Mouse (Mus musculus): Measurements from ENCODE around the gene Ccdc85c. TPM values are rescaled to one million over a fixed set of nuclear protein-coding genes. Genes with fewer than 3 reads are reported as not detected.

Ccdc85c gene
- polyA plus RNA-seq, 1 experiment from 2014 or later: 8.3 TPM

- ATAC-seq (ENCODE audit: insufficient read depth) (no peak), DNase-seq (no peak)
- WGBS: 87% methylated on average over 7 of the region's 7 CpGs
- Histone ChIP-seq H3K36me3 (ENCODE audit: insufficient read depth) (no peaks in the 10 kb centered on the region), H3K9ac (no peak overlapping the region), H3K4me3 (ENCODE audit: low read depth, low read length) (no peak overlapping the region), H3K4me2 (no peak overlapping the region), H3K9me3 (ENCODE audit: low read depth, low read length) (no peaks in the 10 kb centered on the region), H3K27me3 (ENCODE audit: insufficient read depth, low read length) (no peaks in the 10 kb centered on the region), H3K4me1 (ENCODE audit: insufficient read depth) (peaks cover 12% of the 10 kb centered on the region), H3K27ac (ENCODE audit: low read depth) (no peak overlapping the region)
- TF ChIP-seq CTCF (IDR thresholded peaks at IDR 0.05; ENCODE audit: low read depth): no peak
Observed at GRCm38 (mm10) chr12:108221712-108222111, 53.5 kb downstream of the Ccdc85c start.

DNA sequence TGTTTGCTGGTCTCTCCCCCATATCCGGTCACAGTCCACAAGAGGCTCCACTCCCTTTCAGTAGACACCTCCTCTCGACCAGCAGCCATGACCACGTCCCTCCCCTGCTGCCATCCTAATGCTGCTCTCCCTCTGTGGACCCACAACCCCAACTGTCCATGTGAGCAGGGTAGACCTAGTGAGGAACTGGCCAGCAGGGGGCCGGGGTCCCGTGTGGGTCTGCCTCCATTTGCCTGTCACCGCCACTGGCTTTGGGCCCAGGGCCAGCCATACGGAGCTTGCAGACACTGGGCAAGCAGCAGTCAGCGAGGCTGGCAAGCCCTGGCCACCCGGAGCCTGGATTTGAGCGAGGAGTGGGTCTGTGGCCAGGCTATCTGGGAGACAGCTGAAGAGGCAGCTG, 54.0 kb downstream of the Ccdc85c start:
- ATAC-seq (ENCODE audit: insufficient read depth): peak; percentile 23; the same call in 1 of the 2 replicates
- H3K4me2 ChIP-seq: no peak overlapping the region
- no peak overlapping the region for H3K9ac ChIP-seq
- H3K27ac ChIP-seq (ENCODE audit: low read depth): no peak overlapping the region
- H3K36me3 ChIP-seq (ENCODE audit: insufficient read depth): no peaks in the 10 kb centered on the region
- no peaks in the 10 kb centered on the region for H3K27me3 ChIP-seq (ENCODE audit: insufficient read depth, low read length)
- H3K4me1 ChIP-seq (ENCODE audit: insufficient read depth): peaks cover 12% of the 10 kb centered on the region
- H3K9me3 ChIP-seq (ENCODE audit: low read depth, low read length): no peaks in the 10 kb centered on the region
- 41% methylated on average over 10 of the region's 10 CpGs for WGBS
- DNase-seq: peak; percentile 77
- no peak overlapping the region for H3K4me3 ChIP-seq (ENCODE audit: low read depth, low read length)
- TF ChIP-seq CTCF (IDR thresholded peaks at IDR 0.05; ENCODE audit: low read depth): peak; percentile 76

DNA sequence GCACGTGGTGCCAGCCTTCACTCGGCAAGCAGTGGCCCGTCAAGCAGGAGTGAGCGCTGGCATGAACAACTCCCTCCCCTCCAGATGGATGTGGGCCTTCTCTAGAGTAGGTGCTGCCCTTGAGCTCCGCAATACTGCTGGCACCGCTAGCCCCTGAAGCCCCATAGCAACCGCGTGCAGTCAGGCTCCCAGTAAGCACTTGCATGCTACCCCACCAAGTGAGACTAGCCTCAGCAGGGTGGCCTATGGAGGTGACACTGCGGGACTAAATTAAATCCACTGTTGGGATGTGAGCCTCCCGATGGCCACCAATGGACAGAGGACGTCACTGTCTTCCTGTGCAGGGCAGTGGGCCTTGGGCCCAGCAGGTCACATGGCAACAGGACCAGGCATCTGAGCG, 54.6 kb downstream of the Ccdc85c start:
- WGBS: 72% methylated on average over 12 of the region's 12 CpGs
- DNase-seq (no peak), ATAC-seq (ENCODE audit: insufficient read depth) (no peak)
- Histone ChIP-seq H3K4me2 (no peak overlapping the region), H3K36me3 (ENCODE audit: insufficient read depth) (no peaks in the 10 kb centered on the region), H3K4me3 (ENCODE audit: low read depth, low read length) (no peak overlapping the region), H3K27me3 (ENCODE audit: insufficient read depth, low read length) (no peaks in the 10 kb centered on the region), H3K9me3 (ENCODE audit: low read depth, low read length) (no peaks in the 10 kb centered on the region), H3K4me1 (ENCODE audit: insufficient read depth) (peaks cover 7% of the 10 kb centered on the region), H3K9ac (no peak overlapping the region), H3K27ac (ENCODE audit: low read depth) (no peak overlapping the region)
- no peak for TF ChIP-seq CTCF (IDR thresholded peaks at IDR 0.05; ENCODE audit: low read depth)

- Histone ChIP-seq H3K27me3 (ENCODE audit: insufficient read depth, low read length) (no peaks in the 10 kb centered on the region), H3K9ac (no peak overlapping the region; the same call in 1 of the 2 replicates), H3K4me3 (ENCODE audit: low read depth, low read length) (no peak overlapping the region), H3K4me1 (ENCODE audit: insufficient read depth) (peaks cover 5% of the 10 kb centered on the region; the same call in 1 of the 2 replicates), H3K27ac (ENCODE audit: low read depth) (peak overlapping the region; percentile 72; the same call in 1 of the 2 replicates), H3K4me2 (no peak overlapping the region), H3K9me3 (ENCODE audit: low read depth, low read length) (no peaks in the 10 kb centered on the region), H3K36me3 (ENCODE audit: insufficient read depth) (no peaks in the 10 kb centered on the region)
- 66% methylated on average over 21 of the region's 21 CpGs for WGBS
- DNase-seq (no peak), ATAC-seq (ENCODE audit: insufficient read depth) (no peak)
- TF ChIP-seq CTCF (IDR thresholded peaks at IDR 0.05; ENCODE audit: low read depth): no peak
Observed at GRCm38 (mm10) chr12:108219825-108220616, 55.2 kb downstream of the Ccdc85c start.

DNA sequence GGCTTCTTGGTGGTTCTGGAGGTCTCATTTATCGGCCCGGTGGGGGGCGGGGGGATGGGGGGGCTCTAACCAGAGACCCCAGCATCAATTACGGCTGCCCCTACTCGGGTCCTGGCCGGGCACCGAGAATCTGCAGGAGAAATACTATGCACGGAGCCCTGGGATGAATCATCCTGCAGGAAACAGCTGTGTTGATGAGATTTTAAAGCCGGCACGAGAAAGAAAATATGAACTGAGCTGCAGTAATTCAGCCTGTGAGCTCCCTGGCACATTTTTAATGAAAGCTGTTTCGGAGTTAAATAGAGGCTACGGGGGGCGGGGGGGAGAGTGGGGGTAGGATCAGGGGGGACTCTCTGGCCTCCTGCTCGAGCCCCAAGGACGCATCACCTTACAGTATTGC, 56.1 kb downstream of the Ccdc85c start:
- DNase-seq (peak; percentile 67), ATAC-seq (ENCODE audit: insufficient read depth) (no peak)
- Histone ChIP-seq H3K4me3 (ENCODE audit: low read depth, low read length) (no peak overlapping the region), H3K27ac (ENCODE audit: low read depth) (peak overlapping the region; percentile 72; the same call in 1 of the 2 replicates), H3K36me3 (ENCODE audit: insufficient read depth) (no peaks in the 10 kb centered on the region), H3K9ac (no peak overlapping the region; the same call in 1 of the 2 replicates), H3K4me1 (ENCODE audit: insufficient read depth) (peaks cover 5% of the 10 kb centered on the region; the same call in 1 of the 2 replicates), H3K9me3 (ENCODE audit: low read depth, low read length) (no peaks in the 10 kb centered on the region), H3K27me3 (ENCODE audit: insufficient read depth, low read length) (no peaks in the 10 kb centered on the region), H3K4me2 (no peak overlapping the region)
- TF ChIP-seq CTCF (IDR thresholded peaks at IDR 0.05; ENCODE audit: low read depth): no peak
- 47% methylated on average over 15 of the region's 15 CpGs for WGBS

GRCm38 (mm10) chr12:108217572-108217971, 57.7 kb downstream of the Ccdc85c start:
- Histone ChIP-seq H3K4me2 (no peak overlapping the region), H3K27me3 (ENCODE audit: insufficient read depth, low read length) (no peaks in the 10 kb centered on the region), H3K9ac (no peak overlapping the region), H3K9me3 (ENCODE audit: low read depth, low read length) (no peaks in the 10 kb centered on the region), H3K27ac (ENCODE audit: low read depth) (no peak overlapping the region), H3K4me3 (ENCODE audit: low read depth, low read length) (no peak overlapping the region), H3K4me1 (ENCODE audit: insufficient read depth) (peaks cover 11% of the 10 kb centered on the region), H3K36me3 (ENCODE audit: insufficient read depth) (no peaks in the 10 kb centered on the region)
- ATAC-seq (ENCODE audit: insufficient read depth) (no peak), DNase-seq (peak; percentile 65)
- WGBS: 55% methylated on average over 5 of the region's 5 CpGs
- peak; percentile 66 for TF ChIP-seq CTCF (IDR thresholded peaks at IDR 0.05; ENCODE audit: low read depth)

GRCm38 (mm10) chr12:108216611-108217370, 58.4 kb downstream of the Ccdc85c start:
- no peak for ATAC-seq (ENCODE audit: insufficient read depth)
- no peak for DNase-seq
- 76% methylated on average over 11 of the region's 11 CpGs for WGBS
- no peak overlapping the region for H3K27ac ChIP-seq (ENCODE audit: low read depth)
- H3K4me3 ChIP-seq (ENCODE audit: low read depth, low read length): no peak overlapping the region
- H3K4me1 ChIP-seq (ENCODE audit: insufficient read depth): peaks cover 11% of the 10 kb centered on the region
- no peak for TF ChIP-seq CTCF (IDR thresholded peaks at IDR 0.05; ENCODE audit: low read depth)
- no peak overlapping the region for H3K4me2 ChIP-seq
- no peak overlapping the region for H3K9ac ChIP-seq
- no peaks in the 10 kb centered on the region for H3K27me3 ChIP-seq (ENCODE audit: insufficient read depth, low read length)
- no peaks in the 10 kb centered on the region for H3K36me3 ChIP-seq (ENCODE audit: insufficient read depth)
- H3K9me3 ChIP-seq (ENCODE audit: low read depth, low read length): no peaks in the 10 kb centered on the region
